Mouse (Mus musculus) erythroblast, embryonic 14.5 days (primary cell): Measurements from ENCODE around the gene Plekha6.

ENCODE experiments used
- GATA1 ChIP-seq: IDR thresholded peaks from 2 replicates; pipeline ENCODE4 v1.6.1; 2012; ENCODE audit warnings: low read length, inconsistent platforms, mixed read lengths
- TAL1 ChIP-seq: IDR thresholded peaks from 3 replicates; pipeline ENCODE4 v1.6.1; 2012; ENCODE audit warnings: low read length, inconsistent platforms, mixed read lengths

DNA sequence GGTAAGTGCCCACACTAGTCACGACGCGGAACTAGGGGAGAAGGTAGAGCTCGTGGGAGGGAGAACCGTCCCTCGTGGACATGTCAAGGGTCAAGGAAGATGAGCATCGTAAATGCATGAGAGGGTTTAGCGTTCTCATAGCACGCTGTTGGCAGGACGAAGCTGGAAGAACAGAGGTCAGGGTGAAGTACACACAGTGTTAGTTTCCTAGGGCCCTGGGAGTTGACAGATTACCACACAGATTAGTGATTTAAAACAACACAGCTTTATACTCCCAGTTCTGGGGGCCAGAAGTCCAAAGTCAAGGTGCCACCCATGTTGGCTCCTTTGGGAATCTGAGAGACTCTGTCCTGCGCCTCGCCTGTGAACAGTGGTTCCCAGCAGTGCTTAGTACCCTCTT is 123.9 kb downstream of the Plekha6 start:
- TF ChIP-seq GATA1, result no peak
- TF ChIP-seq TAL1, result no peak
